9 mouse cellular contexts compared by ENCODE assay signal in the genomic region with DNA sequence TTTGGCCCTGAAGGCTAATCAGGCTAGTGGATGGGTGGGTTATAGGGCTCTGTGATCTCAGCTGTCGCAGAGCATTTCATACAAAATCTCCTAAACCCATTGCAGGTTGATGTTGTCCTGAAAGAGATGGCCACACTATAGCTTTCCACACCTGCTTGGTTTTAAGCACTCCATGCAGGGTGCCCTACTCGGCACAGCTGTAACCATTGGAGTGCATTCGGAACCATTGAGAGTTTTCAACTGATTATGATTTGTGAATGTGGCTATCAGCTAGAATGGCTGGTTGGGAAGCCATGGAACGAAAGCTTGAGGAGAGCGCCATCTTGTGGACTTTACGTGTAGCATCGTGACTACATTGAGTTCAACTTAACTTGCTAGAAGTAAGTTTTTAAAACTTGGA.
DNase-seq lines count a peak whose midpoint lies in the region; ATAC-seq and TF ChIP-seq lines count a peak whose summit lies in the region.
"Had no signal": no experiment of that assay in that cellular context is flagged by ENCODE, and none has a peak within 500 bp of the region (broad histone marks: within the 10 kb centered on the region; RNA-seq: fewer than 3 reads in every experiment).

No protein-coding gene starts in this region.

- peaks cover 28% of the 10 kb centered on the region for H3K27me3 ChIP-seq in midbrain, embryonic 10.5 days (ENCODE audit: low read depth, poor library complexity, severe bottlenecking)
- peaks cover 16% of the 10 kb centered on the region for H3K27me3 ChIP-seq in midbrain, embryonic 15.5 days (replicated peaks)
- peaks cover 8% of the 10 kb centered on the region for H3K27me3 ChIP-seq in Patski
- H3K27me3 ChIP-seq in limb, embryonic 11.5 days (ENCODE audit: control insufficient read depth, insufficient read depth, low read length) = no peaks in the 10 kb centered on the region

- no peaks in the 10 kb centered on the region for H3K4me1 ChIP-seq in midbrain, embryonic 10.5 days
- no peaks in the 10 kb centered on the region for H3K4me1 ChIP-seq in midbrain, embryonic 15.5 days
- no peaks in the 10 kb centered on the region for H3K4me1 ChIP-seq in limb, embryonic 11.5 days (ENCODE audit: control insufficient read depth, insufficient read depth, low read length)

- peak; percentile 49 for DNase-seq in midbrain, embryonic 10.5 days (ENCODE audit: low spot score)
- no peak for DNase-seq in Patski (ENCODE audit: low read depth, low spot score)
- DNase-seq in cerebellum, postnatal 14 days = peak; percentile 49 to 56
- DNase-seq in heart, postnatal 4 days = peak; percentile 62
- DNase-seq in limb, embryonic 11.5 days (ENCODE audit: low spot score) = peak; percentile 62
- DNase-seq in ovary, postnatal 36 days (ENCODE audit: low spot score) = peak; percentile 19
- no peak for DNase-seq in testis, postnatal 10 days (ENCODE audit: low spot score)

- no peak overlapping the region for H3K4me2 ChIP-seq in midbrain, embryonic 15.5 days
- H3K4me2 ChIP-seq in limb, embryonic 11.5 days (ENCODE audit: low read depth, severe bottlenecking) = no peak overlapping the region
- H3K4me2 ChIP-seq: midbrain, embryonic 12.5 days had no signal

- no peak overlapping the region for H3K27ac ChIP-seq in midbrain, embryonic 10.5 days (replicated peaks)
- no peak overlapping the region for H3K27ac ChIP-seq in midbrain, embryonic 15.5 days
- no peak overlapping the region for H3K27ac ChIP-seq in limb, embryonic 11.5 days (replicated peaks; ENCODE audit: low read depth, low read length)
- H3K27ac ChIP-seq: midbrain, embryonic 12.5 days had no signal

- no peak for ATAC-seq in midbrain, embryonic 15.5 days (replicated peaks)
- ATAC-seq in Patski = no peak
- no peak for ATAC-seq in limb, embryonic 11.5 days (ENCODE audit: insufficient number of reproducible peaks, low FRiP score, low TSS enrichment, low read depth)

- POLR2A ChIA-PET in Patski (lab: Charles Lee) = interaction anchor here (0.5 to 1.3 kb wide), 2 partner anchors 89 to 797 kb away, joined by 4 to 5 read pairs; no protein-coding TSS in a partner anchor

- H3K9me3 ChIP-seq in midbrain, embryonic 10.5 days (replicated peaks) = no peaks in the 10 kb centered on the region
- no peaks in the 10 kb centered on the region for H3K9me3 ChIP-seq in midbrain, embryonic 15.5 days
- H3K9me3 ChIP-seq in limb, embryonic 11.5 days (ENCODE audit: control insufficient read depth, low read length) = no peaks in the 10 kb centered on the region
- H3K9me3 ChIP-seq: midbrain, embryonic 12.5 days had no signal

- CTCF ChIA-PET in Patski (lab: Charles Lee) = interaction anchor here (0.7 to 5.5 kb wide), 24 partner anchors 11 to 784 kb away, joined by 3 to 129 read pairs (median 4); partner anchors contain the start of genes Abraxas1 and Coq2

- H3K4me3 ChIP-seq in midbrain, embryonic 10.5 days = no peak overlapping the region
- H3K4me3 ChIP-seq in midbrain, embryonic 15.5 days = no peak overlapping the region
- no peak overlapping the region for H3K4me3 ChIP-seq in limb, embryonic 11.5 days (ENCODE audit: low read depth, low read length)
- H3K4me3 ChIP-seq: midbrain, embryonic 12.5 days had no signal

- WGBS in midbrain, embryonic 10.5 days = 21% methylated on average over 7 of the region's 7 CpGs
- WGBS in midbrain, embryonic 15.5 days = 17% methylated on average over 7 of the region's 7 CpGs
- 20% methylated on average over 7 of the region's 7 CpGs for WGBS in limb, embryonic 11.5 days

- no peak overlapping the region for H3K9ac ChIP-seq in midbrain, embryonic 15.5 days
- no peak overlapping the region for H3K9ac ChIP-seq in limb, embryonic 11.5 days (ENCODE audit: low read length)
- H3K9ac ChIP-seq: midbrain, embryonic 12.5 days had no signal

- in situ Hi-C loops in Patski (cut with MboI; ENCODE audit: low pct_unique_long_range_greater_than_20kb) = loop anchor here (5.0 to 10.0 kb wide), 3 partner anchors 93 to 370 kb away; partner anchors contain the start of gene Abraxas1

- TF ChIP-seq CTCF in Patski (IDR thresholded peaks at IDR 0.05) = peak; percentile 94

- H3K36me3 ChIP-seq in midbrain, embryonic 10.5 days = no peaks in the 10 kb centered on the region
- no peaks in the 10 kb centered on the region for H3K36me3 ChIP-seq in midbrain, embryonic 15.5 days (replicated peaks)
- H3K36me3 ChIP-seq in limb, embryonic 11.5 days (ENCODE audit: control insufficient read depth, insufficient read depth, low read length) = no peaks in the 10 kb centered on the region
- H3K36me3 ChIP-seq: midbrain, embryonic 12.5 days had no signal

Comparison
In these comparisons a context has a peak if more than half of its experiments do, and no peak if none do; other contexts are left out.
1. DNase-seq: peak in midbrain, embryonic 10.5 days (single experiment), cerebellum, postnatal 14 days (2 of 2), heart, postnatal 4 days (single experiment), limb, embryonic 11.5 days (single experiment) and ovary, postnatal 36 days (single experiment); none in Patski (single experiment) and testis, postnatal 10 days (single experiment).